Mouse (Mus musculus) adrenal gland, postnatal 4 days (tissue): ENCODE results near the gene Gm9833. TPM values are rescaled to one million over a fixed set of nuclear protein-coding genes. Genes with fewer than 3 reads are reported as not detected.
"Not testable (repeated sequence)": the region's sequence is repeated elsewhere in the genome, so short reads cannot be mapped to it uniquely, and the experiment has no call there.

Experiments used
- DNase-seq, 2 experiments: peaks; one replicate each; pipeline ENCODE4 v3.0.0; 2021 to 2022; ENCODE audit warnings: low spot score in 2 of 2, mixed read lengths in 2 of 2
- long read RNA-seq, 2 experiments: library from polyadenylated mRNA; stranded (forward); transcript quantifications; one replicate each; pipeline ENCODE4 v2.0.0; 2021
- total RNA-seq, 2 experiments: library from RNA; stranded (reverse); gene quantifications; 2 replicates each; pipeline ENCODE4 v1.2.3; 2021

The Gm9833 gene
- 1 to 10 TPM; 5.4 to 7.1 TPM for total RNA-seq
- long read RNA-seq, experiment 1, result 0 reads
- long read RNA-seq, experiment 2, result 0 reads

DNA sequence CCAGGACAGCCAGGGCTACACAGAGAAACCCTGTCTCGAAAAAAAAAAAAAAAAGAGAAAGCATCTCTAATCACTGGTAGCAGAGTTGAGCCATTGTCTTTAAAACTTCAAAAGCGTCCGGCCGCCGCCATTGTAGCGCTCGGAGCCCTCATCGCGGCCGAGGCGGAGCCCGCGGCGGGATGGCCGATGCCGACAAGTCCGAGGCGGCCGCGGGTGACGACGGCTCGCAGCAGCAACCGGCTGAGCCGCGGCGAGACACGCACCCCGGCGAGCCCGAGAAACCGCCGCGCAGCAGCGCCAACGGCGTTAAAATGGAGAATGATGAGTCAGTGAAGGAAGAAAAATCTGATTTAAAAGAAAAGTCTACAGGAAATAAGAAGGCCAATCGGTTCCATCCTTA is at the start of gene Gm9833:
Gene Gm9833 (plus strand): TSS at position 117 of the 400 bp plus-strand sequence.
- not testable (repeated sequence) for DNase-seq

DNA sequence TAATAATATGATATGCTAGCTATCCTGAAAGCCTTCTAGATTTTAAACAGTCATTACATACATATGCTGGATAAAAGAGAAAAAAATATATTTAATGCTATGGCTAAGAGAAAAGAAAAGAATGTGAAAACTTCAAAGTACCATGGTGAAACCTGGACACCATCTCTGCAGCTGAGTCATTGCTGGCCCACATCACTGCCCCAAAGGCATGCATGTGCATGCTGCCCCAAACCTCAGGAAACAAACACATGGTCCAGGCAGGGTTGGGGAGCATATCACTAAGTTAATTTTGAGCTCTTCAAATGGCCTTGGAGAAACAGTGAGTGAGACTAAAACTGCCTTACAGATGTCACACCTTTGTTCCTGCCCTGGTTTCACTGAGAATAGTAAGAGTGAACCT is 17.8 kb upstream of the Gm9833 start:
- DNase-seq, result no peak

DNA sequence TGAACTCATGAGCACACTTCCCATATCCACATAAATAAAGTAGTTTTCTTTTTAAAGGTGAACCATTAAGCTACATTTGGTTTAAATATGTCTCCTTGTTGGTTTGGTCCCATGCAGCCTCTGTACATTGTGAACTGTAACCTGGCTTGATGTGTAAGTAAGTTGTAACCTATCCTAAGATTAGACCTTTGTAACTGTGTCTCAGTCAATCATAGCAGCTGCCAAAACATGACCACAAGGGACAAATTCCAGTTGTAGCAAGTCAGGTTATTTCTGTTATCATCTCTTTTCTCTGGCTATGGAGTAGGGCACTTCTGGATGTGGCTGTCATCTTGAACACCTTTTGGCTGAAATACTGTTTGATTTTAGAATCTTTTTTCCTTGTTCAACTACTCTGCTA is 12.1 kb upstream of the Gm9833 start:
- no peak for DNase-seq

DNA sequence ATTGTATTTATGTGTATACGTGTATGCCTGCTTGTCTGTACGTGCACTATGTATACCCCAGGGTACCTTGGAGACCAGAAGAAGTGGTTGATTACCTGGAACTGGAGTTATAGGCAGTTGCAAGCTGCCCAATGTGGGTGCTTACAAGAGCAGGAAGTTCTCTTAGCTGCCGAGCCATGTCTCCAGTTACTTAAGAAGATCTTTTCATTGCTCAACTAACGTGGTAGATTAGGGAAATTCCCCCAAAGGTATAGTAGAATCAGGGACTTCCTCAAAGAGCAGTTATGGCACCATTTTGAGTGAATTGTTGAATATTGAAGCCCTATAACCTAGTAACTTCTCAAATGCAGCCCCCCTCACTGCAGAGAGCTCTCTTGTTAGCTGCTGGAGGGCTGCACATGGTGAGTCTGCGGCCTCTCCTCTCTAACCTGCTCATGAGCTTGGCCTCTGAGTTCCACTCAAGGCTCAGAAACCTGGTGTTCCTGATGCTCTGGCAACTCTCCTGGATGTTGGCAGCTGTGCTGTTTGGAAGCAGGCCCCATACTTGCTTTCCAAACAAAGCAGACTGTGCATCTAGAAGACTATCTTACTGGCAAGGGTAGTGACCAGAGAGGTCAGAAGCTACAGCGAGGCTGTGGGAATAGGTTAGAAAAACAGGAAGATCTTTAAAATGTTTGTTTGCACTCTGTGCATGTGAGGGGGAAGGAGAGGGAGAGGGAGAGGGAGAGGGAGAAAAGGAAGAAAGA is 10.6 kb upstream of the Gm9833 start:
- DNase-seq, result no peak

DNA sequence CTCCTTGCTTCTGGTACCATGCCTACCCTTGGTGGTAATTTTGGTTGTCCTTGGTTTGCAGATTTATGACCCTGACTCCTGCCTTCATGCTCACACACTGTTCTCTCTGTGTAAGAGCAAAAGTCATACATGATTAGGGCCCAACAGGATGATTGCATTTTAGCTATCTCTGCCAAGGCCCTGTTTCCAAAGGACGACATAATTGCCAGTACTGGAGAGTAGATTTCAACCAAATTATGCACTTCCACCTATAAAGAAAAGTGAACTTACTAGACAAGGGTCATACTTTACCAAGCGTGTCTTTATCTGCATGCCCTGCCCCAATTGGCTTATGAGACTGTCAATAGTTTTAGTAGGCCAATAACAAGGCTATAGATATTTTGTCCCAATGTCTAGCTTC is 9.8 kb upstream of the Gm9833 start:
- DNase-seq, result no peak

DNA sequence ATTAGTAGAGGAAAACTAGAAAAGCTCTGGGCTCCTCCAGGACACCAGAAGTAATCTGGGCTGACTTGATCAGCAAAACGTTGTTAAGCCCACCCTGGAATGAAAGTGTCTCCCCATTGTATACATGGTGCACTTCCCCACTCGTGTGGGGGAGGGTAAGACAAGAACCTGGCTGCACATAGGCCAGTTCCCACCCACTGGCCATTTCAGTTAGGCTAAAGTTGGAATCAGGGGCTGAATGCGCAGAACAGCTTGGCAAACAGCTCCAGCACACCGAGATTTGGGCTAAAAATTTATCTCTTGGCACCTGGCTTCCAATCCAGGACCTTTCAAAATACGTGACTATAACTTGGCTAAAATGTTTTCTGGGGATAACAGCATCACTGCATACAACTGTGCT is 6.6 kb upstream of the Gm9833 start:
- DNase-seq, result no peak

DNA sequence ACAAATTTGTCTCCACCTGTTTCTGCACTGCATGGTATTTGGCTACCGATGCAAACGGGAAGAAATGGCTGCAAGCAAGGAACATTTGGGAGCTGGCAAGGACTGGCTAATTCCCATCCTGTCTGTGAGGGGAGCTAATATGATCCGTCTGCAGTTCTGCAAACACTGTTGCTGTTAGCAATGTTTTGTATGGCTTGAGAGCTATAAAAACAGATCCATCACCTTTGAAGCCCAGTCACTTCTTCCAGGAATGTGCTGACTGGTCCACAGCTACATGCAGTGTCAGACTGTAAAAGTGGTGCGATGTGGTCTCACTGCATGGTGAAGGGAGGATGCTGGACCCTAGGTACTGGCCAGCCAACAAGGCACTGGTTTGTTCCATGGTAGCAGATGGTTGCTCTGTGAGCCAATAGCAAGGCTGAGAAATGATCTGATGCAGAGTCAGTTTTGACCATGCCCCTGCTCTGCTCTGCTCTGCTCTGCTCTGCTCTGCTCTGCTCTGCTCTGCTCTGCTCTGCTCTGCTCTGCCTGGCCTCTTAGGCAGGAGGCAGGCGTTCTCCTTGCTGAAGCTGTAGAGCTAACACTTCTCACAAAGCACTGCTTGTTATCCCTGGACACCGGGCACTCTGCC is 5.9 kb upstream of the Gm9833 start:
- DNase-seq, result no peak

DNA sequence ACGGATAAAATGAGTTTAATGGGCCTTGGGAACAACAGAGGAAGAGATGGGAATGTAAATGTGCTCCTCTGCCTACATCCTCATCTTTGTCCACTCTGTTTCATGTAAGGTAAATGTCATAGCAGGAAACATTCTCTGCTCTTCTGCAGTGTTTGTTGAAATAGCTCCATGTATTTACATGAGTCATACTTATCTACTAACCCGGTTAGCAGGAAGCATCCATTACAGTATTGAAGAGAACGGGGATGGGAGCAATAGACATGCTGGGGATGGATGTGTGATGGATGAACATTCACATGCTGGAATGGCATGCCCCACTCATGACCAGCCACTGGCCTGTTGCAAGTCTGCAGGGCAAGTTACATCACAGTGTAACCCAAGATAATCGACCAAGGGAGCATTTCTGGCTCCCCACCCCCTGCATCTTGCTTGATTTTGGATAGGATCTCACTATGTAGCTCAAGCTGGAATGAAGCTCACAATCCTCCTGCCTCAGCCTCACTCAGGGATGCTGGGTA is 5.3 kb upstream of the Gm9833 start:
- no peak for DNase-seq

DNA sequence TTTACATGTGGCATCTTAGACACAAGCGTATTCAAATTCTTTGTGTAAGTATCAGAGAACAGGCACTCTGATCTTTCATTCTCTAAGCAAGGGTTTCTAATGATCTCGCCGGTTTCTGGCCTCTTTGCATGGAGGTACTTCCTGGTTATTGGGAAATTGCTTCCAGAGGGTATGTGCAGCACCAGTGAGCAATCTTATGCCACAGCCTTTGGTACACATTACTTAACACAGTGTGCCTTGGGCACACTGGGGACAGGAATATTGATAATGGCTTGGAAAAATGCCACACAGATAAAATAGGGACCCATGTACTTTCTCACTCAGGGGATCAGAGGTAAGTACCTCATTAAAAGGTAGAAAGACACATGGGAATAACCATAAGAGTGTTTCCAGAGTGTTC is 3.8 kb upstream of the Gm9833 start:
- DNase-seq, result no peak

DNA sequence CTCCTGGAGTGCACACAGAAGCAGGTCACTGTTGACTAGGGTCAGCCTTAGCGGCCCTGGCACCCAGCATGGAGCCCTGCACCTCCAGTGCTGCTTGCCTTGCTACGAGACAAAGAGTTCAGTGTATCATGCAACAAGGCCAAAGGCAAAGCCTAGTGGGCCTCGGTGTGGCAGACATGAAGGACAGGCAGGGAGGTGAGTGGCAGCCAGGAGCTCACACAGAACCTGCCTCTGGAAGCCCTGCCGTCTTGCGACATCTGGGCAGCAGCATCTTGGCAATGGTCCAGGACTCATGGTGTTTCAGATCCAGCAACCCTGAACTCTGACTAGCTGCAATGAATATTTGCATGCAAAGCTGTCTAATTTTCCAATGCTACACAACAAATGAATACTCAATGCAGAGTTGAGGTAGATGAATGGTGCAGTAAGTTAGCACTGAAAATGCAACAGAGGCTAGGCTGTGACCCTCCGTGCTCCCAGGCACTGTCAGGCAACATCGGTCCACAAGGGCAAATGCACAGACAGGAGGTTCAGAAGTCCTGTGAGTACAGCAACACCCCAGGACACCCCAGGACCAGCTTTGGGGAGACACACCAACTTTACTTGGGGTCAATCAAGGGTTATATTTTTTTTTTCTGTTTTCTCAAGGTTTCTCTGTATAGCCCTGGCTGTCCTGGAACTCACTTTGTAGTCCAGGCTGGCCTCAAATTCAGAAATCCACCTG is 2.4 kb upstream of the Gm9833 start:
- DNase-seq, result peak; percentile 22 to 47

DNA sequence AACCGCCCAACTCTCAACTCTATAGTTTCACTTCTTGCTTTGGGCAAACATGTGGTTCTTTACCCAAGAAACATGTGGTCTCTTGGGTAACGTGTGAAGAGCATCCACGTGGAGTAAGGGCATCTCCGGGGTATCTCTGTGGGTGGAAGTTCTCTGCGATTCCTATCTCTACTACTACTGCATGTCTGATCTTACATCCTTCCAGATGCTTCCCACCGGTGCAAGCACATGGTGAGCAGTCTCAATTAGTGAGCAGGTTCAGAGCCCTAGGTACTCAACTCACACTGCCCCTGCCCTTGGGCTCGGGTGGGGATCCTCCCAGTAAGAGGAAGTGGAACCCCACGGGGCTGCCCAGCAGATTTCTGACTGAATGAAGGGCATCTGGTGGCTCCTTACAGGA is 399 bp upstream of the Gm9833 start:
- DNase-seq, result no peak

DNA sequence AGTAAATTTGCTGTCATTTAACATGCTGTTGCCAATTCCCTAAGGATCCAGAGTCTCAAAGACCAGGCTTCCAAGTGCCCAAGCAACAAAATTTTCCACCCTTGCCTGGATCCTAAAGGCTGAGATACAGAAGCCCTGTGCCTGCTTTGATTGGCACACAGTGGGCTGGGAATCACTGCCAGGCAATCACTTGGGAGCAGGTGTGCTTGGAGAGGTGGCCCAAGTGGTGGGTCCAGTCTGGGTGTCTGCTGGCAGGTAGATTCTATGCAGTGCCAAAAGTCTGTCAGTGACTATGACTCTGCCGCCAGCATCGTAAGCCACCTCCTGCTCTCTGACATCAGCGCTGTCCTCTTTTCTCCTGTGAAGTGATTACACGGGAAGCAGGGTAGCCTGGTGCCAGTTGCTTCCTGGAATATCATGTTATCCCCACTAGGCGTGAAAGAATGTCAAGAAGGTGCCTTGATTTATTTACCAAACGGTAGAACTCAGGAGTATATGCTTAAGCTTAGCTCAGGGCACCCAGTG is 3.8 kb downstream of the Gm9833 start:
- DNase-seq, result no peak

DNA sequence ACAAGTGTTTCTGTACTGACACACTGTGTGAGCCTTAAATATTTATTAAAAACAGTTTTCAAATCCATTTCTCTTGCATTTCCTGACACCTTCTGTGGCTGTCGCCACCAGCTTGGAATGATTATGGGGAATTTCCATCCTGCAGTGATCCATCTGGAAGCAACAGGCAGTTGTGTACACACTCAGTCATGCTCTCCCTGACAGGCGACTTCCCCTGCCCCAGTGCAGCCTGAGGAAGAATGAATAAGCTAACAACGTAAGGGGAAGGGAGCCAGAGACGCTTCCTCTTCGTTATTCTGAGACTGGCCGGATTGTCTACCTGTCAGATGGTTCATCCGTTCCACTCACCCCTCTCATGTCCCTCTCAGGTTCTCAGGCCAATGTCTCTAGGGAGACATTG is 4.6 kb downstream of the Gm9833 start:
- no peak for DNase-seq

DNA sequence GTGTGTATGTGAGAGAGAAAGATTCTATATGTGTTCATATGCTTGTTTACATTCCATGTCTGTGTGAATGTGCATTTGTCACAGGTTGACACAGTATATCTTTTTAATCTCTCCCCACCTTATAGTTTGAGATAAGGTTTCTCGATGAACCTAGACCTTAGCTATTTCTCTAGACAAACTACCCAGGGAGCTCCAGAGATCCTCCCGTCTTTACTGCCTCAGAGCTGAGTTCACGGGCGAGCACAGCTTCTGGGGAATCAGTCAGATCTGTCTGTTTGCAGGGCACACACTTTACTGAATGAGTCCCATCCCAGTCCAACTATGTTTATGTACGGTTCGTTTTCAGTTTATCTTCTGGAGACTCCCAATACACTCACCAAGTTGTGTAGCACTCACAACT is 5.0 kb downstream of the Gm9833 start:
- DNase-seq, result no peak

DNA sequence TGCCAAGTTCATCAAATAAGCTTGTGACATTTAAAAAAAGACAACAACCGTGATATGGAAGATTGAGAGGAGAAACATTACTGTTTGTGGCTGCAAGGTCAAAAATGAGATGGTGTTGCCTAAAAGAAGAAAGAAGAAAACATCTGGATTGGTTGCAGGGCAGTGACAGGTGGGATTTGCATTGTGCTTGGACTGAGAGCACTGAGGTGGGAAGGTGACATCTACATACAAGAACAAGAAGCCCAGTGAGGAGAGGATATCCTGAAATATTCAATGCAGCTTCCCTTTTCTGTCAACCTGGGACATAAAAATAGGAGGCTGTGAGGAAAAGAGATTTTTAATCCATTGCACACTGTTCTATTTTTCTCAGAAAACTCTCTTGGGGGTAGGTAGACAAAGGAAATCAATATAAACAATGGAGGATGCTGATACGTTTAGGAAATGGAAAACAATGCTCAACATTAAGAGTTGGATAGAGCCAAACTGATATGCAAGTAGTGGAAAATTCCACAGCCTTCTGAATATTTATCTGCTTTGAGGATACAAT is 7.2 kb downstream of the Gm9833 start:
- DNase-seq, result no peak

DNA sequence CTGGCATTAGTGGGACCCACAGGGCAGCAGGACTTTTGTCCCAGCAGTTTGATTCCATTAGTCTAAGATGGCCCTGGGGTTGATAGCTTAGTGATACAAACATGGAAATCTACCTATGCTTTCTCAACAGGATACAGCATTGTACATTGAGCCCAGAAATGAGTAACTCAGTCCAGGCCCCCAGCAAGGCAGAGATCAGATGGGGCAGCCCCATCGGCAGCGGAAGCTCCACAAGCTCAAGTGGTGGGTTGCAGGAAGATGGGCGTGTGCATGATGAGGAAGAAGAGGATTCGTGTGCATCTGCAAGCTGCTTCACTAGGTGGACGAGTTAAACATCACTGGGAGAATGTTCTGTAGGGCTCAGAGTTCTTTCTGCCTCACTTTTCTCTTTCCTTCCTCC is 11.8 kb downstream of the Gm9833 start:
- DNase-seq, result no peak

DNA sequence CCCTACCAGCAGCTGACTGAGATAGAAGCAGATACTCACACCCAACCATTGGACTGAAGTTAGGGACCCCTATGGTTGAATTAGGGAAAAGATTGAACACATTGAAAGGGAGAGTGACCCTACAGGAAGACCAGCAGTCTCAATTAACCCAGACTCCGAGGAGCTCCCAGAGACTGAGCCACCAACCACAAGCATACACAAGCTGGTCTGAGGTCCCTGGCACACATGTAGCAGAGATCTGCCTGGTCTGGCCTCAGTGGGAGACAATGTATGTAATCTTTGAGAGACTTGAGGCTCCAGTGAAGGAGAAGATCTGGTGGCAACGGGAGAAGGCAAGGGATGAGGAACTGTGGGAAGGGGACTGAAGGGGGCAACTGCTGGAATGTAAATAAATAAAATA is 23.7 kb downstream of the Gm9833 start:
- no peak for DNase-seq

DNA sequence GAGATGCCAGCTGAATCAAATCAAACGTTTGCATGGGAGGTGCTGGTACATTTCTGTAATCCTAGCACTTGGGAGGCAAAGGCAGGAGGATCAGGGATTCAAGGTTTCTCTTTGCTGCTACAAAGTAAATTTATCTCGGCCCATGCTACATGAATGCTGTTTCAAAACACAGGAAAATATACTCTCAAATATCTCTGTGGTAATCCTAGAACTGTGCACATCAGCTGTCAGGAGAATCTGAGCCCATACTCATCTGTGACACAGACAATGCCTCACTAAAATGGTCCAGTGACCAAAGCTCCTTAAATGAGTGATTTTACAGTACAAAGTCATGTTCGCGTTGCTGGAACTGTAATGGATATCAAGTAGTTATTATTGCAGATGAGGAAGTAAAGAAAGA is 24.3 kb downstream of the Gm9833 start:
- DNase-seq, result no peak

DNA sequence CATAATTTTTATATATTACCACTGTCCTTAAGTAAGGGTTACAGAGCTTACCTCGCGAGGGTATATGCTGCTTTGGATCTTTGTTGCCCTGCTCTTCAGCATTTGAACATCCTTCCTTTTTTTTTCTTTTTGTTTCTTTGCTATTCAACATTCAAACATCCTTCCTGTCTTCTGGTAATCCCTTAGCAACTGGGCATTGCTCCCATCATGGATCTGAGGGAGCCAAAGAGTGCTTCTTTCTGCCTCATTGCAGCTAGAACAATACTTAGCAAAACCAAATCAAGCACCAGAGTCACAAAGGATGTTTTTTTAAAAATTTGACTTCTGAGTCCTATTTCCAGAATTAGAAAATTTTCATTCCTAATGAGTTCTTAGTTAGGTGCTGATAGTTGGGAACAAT is 24.8 kb downstream of the Gm9833 start:
- no peak for DNase-seq

DNA sequence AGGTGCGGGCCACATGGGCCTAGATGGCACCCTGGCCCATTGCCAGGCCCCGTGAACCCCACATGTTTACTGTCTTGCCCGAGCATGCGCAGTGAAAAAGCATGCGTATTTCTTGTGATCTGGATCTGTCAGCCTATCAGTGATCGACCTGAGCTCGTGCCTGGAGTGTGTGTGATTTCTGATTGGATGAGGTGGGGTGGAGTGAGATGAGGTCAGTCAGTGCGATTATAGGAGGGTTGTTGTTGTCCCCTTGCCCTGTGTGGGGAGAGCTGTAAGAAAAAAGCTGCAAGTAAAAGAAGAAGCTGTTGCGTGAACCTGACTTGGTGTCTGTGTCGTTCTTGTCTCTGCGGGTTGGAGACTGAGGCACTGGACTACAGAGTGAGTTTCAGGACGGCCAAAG is 28.6 kb downstream of the Gm9833 start:
- no peak for DNase-seq

DNA sequence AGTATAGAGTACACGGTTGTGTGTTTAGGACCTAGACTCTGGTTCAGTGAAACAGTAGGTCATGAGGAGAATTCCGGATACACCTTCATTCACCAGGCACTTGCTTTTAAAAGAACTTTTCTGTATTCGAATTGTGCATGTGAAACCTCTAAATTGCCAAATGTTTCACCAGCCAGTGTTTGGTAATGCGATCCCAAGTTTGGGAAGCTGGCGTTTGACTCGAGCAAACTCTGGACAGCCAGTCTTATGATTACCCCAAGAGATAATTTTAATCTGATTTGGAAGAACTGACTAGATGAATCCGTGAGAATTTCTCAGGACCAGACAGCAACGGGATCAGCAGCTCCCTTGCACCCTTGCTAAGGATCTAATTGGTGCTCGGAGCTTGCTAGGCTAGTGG is 33.3 kb downstream of the Gm9833 start:
- DNase-seq, result no peak
